Mouse (Mus musculus) adipose tissue, adult 10 weeks (tissue): ENCODE data around the gene Tmem14a. TPM values are rescaled to one million over a fixed set of nuclear protein-coding genes. Genes with fewer than 3 reads are reported as not detected.

ENCODE experiments used
- polyA plus RNA-seq: library from polyadenylated mRNA; stranded (reverse); fragments of 350-450 nt; fragmentation: Illumina TruSeq; extraction: RNeasy Lipid Tissue Mini Kit (QIAGEN cat#74804); gene quantifications from one replicate; pipeline ENCODE4 v1.2.3, GENCODE M21; 2014; ENCODE audit warnings: low read depth, low replicate concordance

Gene Tmem14a
- 8.9 TPM for polyA plus RNA-seq

GRCm38 (mm10) chr1:21218489-21218919 is at the start of gene Tmem14a:
TSS of gene Tmem14a (plus strand) at chr1:21218575.

GRCm38 (mm10) chr1:21239911-21240898 is 21.8 kb downstream of the Tmem14a start, which contains the start of gene Gsta3:
TSS of gene Gsta3 (plus strand) at chr1:21240589.

Other genes with a start within 250 kb of the Tmem14a start
- gene Tram2, start 139.3 kb upstream of the Tmem14a start, polyA plus RNA-seq = 4.1 TPM
- 221 TPM for gene Gsta3, start 22.0 kb downstream of the Tmem14a start, polyA plus RNA-seq
- gene Khdc1a, start 131.1 kb downstream of the Tmem14a start, polyA plus RNA-seq = 0.94 TPM
- gene Khdc1c, start 149.8 kb downstream of the Tmem14a start, polyA plus RNA-seq = not detected
- not detected for gene Khdc1b, start 165.0 kb downstream of the Tmem14a start, polyA plus RNA-seq